Mouse (Mus musculus) testis, postnatal 14 days (tissue): ENCODE results near the gene Dnpep.
A peak's percentile ranks its signal among the peaks of the same experiment; 100 is the strongest.

Source experiments
- DNase-seq: peaks from one replicate; pipeline ENCODE4 v3.0.0; 2021; ENCODE audit warnings: low spot score

The Dnpep gene

DNA sequence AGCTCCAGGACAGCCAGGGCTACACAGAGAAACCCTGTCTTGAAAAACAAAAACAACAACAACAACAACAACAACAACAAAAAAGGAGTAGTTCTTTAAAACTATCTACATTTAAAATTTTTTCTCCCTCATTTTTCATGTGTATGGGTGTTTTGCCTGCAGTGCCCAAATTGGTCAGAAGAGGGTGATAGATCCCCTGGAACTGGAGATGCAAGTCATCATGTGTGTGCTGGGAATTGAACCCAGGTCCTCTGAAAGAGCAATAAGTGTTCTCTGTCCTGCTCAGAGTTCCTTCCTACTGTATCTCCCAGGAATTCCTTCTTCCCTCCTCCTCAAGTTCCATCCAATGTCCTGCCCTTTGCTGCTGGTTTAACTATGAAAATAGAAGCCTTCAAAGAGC, 9.7 kb upstream of the Dnpep start:
- no peak for DNase-seq

- no peak for DNase-seq
These were observed 1.4 kb upstream of the Dnpep start for GRCm38 (mm10) chr1:75319166-75319565.

DNA sequence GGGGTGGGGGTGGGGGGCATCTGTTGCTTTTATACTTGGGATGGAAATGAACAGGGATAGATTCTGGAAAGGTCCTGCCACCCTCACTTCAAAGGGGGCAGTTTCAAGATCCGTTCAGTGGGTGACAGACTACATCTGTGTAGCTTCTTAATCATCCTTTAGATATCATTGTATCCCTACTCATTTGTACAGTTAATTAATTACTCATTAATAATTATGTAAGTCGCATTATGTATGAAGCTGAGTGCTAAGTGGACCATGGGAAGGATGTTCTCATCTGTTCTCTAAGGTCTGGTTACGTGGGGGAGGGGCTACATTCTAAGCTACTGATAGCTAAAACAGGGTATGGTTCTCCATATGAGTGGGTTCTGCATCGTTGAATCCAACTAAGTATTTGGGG, 946 bp upstream of the Dnpep start:
- no peak for DNase-seq

GRCm38 (mm10) chr1:75318301-75318700, 511 bp upstream of the Dnpep start:
- DNase-seq: no peak

- DNase-seq: peak; percentile 88
These were observed 939 bp downstream of the Dnpep start for GRCm38 (mm10) chr1:75316861-75317240.

DNA sequence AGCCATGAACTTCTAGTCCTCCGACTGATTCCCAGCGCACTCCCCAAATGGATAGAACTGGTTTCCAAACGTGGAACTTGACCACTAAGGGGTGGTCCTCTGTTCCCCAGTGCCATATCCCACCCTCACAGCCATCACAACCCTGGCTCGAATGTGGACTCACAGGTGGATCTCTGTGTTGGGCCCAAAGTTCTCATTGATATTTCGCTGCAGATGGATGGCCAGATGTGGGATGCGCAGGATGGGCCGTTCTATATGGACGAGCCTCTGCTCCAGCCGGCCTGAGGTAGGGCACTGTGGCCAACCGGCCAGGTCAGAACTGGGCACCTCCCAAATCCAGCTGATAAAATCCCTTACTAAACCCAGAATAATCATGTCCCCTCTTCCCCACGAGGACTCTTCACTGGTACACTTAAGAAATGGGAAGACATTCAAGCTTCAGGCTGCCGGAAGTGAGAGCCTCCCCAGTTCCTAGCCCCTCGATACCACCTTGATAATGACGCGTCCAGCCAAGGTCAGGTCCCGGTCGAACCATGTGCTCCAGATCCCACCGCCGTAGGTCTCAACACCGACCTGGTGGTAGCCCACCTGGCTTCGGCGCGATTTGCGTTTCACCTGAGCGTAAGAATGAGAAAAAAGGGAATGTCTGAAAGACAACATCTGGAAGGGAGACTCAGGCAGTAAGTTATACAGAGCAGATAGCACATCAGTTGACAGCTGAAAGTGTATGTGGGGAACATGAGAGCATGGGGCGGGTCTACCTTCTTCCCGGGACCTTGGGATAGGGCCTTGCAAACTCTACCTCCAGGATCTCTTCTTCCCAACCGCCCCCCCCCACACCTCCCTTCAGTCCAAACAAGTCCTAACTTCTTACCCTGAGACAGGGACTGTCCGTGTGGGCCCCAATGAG, 2.1 kb downstream of the Dnpep start:
- peak; percentile 36 for DNase-seq

GRCm38 (mm10) chr1:75315011-75315410, 2.8 kb downstream of the Dnpep start:
- no peak for DNase-seq

- no peak for DNase-seq
These were observed 6.1 kb downstream of the Dnpep start for GRCm38 (mm10) chr1:75311694-75312093.

DNA sequence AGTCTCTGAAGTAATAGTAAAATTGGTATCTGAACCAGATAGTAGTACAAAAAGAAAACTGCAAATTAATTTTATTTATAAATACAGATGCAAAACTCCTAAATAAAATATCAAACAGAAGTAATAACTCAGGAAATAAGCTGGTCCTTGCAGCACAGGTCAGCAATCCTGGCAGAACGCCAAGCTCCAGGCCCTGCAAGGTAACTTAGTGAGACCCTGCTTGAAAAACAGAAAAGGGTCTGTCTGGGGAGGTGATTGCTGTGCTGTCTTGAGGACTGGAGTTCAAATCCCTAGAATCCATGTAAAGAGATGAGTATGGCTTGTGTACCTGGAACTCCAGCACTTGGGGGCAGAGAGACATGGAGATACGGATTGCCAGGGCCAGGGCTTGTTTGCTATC, 13.1 kb downstream of the Dnpep start:
- DNase-seq: no peak

GRCm38 (mm10) chr1:75294294-75294693, 23.5 kb downstream of the Dnpep start:
- no peak for DNase-seq

DNA sequence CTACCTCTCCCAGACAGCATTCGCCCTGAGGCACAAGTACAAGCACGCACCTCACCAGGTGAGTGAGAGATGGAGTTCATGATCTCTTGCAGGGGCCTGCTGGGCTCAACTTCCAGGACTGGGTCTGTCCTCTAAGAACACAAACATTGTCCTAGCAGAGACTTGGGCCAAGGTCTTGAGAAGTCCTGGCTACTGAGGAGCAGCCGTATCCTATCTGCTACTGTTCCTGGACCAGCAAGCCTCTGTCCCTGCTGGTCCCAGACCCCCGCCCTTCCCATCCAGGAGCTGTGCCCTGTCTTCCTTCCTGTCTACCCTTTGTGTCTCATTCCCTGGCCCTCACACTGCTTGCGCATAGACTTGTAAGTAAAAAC, 24.5 kb downstream of the Dnpep start:
- no peak for DNase-seq

DNA sequence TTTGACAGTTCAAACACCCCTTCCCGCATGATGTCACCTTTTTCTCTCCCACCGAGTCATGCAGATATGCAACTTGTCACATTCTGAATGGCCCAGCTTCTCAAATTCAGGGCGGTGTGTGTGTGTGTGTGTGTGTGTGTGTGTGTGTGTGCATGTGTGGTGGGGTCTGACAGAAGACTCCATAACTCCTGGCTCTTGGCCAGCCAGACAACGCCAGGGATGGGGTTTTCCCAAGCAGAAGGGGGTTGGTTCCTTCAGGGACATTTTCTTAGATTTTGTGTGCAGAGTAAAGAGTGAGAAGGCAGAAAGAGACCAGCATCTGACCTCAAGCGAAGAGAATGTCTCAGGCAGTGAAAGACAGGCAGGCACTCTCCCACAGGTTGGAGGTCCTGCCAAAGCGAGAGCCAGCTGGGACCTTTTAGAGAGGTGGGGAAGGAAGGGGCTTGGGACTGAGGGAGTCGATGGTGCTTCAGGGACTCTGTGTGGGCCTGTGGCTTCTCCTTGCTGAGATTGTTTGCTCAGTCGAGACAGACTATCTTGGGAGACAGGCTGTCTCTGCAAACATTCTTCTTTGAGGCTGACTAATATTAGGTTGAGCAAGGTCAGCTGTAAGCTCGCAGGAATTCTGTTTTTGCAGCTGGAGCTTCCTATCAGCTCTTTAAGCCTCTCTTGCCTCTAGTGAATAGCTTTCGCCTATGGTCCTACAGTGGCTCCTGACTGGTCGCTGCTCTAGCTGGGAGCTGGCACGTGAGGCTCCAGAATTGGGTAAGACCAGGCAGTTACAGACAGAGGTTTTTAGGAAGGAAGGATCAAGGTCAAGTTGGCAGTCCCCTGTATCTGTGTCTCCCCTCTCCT, 25.1 kb downstream of the Dnpep start:
- no peak for DNase-seq

GRCm38 (mm10) chr1:75291321-75291720, 26.5 kb downstream of the Dnpep start:
- DNase-seq: no peak

- no peak for DNase-seq
These were observed 27.2 kb downstream of the Dnpep start for GRCm38 (mm10) chr1:75290582-75290981.

GRCm38 (mm10) chr1:75289888-75290431, 27.8 kb downstream of the Dnpep start:
- DNase-seq: no peak

DNA sequence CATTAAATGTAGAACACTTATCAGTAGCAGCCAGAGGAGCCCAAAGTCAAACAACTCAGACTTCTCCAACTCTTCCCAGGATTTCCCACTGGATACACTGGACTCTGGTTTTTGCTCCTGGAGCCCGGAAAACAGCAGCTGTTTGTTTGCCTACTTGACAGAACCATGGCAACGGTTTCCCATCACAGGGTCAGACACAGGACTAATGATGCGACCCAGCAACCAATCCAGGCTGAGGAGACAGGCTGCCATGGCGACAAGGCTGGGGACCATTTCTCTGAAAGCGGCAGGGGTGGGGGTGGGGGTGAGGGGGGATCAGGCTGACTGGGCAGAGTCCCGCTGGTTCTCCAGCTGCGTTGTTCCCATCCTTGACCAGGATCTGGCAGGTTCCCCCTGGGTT, 28.4 kb downstream of the Dnpep start:
- no peak for DNase-seq

GRCm38 (mm10) chr1:75284911-75285310, 32.9 kb downstream of the Dnpep start:
- no peak for DNase-seq

DNA sequence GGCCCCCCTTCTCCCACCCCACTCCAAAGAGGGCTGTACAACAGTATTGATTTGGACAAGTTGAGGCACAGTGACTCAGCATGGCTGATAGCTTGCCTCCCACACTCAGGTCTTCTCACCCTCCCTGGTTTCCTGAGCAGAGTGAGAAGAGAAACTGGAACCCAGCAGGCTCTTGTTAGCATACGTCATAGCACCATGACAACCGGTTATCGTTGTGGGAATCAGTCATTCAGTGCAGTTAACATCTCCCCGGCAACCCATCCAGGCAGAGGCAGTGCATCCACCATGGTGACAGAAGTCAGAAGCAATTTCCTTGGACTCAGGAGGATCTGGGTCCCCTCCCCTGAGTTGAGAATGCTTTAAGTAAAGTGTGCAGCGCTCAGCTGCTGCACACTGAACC, 34.8 kb downstream of the Dnpep start:
- no peak for DNase-seq

DNA sequence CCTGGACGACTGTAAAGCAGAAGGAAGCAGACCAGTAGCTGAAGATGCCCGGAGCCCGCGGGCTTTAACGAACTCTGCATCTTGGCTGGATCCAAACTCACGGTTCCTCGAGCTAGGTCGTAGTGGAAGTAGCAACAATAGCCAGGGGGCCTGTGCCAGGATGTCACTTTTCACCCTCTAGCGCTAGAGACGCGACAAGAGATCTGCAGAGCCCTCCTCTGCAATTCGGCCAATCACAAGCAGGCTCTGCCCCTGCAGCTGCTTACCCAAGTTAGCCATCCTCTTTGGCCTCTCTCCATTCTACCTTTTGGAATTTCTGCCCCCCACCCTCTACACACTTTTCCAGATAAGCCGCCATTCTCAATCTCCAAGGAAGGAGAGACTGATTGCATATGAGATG, 39.6 kb downstream of the Dnpep start, which contains the start of gene Resp18:
TSS of gene Resp18 (minus strand) at position 188 of the 400 bp plus-strand sequence.
- DNase-seq: no peak

DNA sequence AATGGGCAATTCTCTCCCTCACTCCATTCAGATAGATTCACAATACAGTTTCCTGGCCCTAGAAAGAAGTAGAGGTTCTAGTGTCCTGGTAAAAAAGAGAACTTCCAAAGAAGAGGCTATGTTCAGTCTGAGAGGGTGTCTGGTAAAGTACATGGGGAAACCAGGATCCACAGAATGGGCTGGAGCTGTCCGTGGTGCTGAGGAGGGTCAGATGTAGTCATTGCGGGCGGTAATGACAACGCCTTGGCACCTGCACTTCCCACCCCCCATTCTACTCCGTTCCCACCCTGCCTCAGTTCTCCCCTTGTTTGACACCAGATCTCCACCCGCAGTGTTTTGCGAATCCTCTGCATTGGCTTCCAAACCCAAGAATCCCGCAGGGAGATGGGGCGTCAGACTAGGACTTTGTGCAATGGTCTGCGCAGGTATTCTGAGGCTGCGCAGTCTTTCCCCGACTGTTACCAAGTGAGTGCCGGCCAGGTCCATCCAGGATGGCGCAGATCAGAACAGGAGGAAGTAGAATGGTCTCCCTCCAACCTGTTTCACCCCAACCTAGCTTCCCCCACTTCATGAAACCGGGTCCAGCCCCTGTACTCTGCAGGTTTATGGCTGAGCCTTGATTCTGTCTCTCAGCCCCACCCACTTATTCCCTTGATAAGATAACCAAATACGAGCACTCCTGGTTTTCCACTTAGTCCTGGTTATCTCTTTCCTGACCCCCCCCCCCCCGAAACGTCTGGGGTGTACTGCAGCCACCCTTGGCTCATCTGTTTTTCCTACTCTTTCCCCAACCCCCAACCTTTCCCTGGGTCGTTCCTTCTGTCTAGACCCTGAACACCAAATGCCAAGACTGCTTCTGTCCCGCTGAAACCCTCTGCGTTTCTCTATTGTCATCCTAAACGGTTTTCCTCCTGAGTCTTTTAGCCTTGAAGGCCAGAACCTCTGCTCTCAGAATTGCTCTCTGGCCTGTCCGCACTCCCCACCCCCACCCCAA, 40.3 kb downstream of the Dnpep start:
- peak; percentile 36 for DNase-seq

- no peak for DNase-seq
These were observed 53.5 kb downstream of the Dnpep start, which contains the start of gene Ptprn for GRCm38 (mm10) chr1:75264091-75264880. TSS of gene Ptprn (minus strand) at chr1:75264502.
